Mouse (Mus musculus): ENCODE data around the gene Rgcc. TPM values are rescaled to one million over a fixed set of nuclear protein-coding genes. Genes with fewer than 3 reads are reported as not detected.
A peak's percentile ranks its signal among the peaks of the same experiment; 100 is the strongest.

The Rgcc gene
- total RNA-seq (2014; rRNA removed) (33.3 and 55.5 TPM in 2 replicates), polyA plus RNA-seq (2015; fragmentation: Nextera tagmentation; extraction: Ambion mirVana) (31.2 and 33.9 TPM in 2 replicates)

DNA sequence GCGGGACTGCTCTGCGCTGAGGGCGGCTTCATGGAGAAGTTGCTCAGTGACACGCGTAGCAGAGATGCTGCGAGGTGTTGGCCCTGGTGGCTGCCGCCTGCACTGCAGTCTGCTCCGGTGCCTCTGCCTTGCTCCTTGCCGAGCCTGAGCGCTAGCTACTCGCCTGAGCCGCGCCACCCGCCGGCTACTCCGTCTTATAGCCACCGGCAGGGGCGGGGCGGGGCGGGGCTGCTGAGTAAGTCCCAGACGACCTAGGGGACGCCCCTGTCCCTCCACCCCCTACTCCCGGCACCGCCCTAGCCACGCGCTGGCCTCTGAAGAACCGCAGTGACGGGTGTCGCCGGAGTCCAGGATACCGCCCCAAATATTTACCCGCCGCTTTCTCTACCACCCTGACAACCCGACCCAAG is at the start of gene Rgcc:
Rgcc (minus strand) TSS at position 180 of the 410 bp plus-strand sequence.
- 0% methylated on average over 32 of the region's 34 CpGs for WGBS
- Histone ChIP-seq H3K36me3 (ENCODE audit: insufficient read depth) (no peaks in the 10 kb centered on the region), H3K27ac (ENCODE audit: low read depth, low read length) (no peak within 1 kb of the TSS), H3K9ac (peak within 1 kb of the TSS; percentile 52), H3K9me3 (ENCODE audit: low read length) (no peaks in the 10 kb centered on the region), H3K4me3 (ENCODE audit: low read depth, low read length) (peak within 1 kb of the TSS; percentile 59), H3K4me1 (ENCODE audit: insufficient read depth) (no peaks in the 10 kb centered on the region), H3K4me2 (ENCODE audit: low read depth) (peak within 1 kb of the TSS; percentile 100), H3K27me3 (ENCODE audit: insufficient read depth, low read length) (no peaks in the 10 kb centered on the region)
- ATAC-seq (peak; percentile 98), DNase-seq (peak; percentile 93)
- TF ChIP-seq CTCF (IDR thresholded peaks at IDR 0.05; ENCODE audit: low read depth) = peak; percentile 95

DNA sequence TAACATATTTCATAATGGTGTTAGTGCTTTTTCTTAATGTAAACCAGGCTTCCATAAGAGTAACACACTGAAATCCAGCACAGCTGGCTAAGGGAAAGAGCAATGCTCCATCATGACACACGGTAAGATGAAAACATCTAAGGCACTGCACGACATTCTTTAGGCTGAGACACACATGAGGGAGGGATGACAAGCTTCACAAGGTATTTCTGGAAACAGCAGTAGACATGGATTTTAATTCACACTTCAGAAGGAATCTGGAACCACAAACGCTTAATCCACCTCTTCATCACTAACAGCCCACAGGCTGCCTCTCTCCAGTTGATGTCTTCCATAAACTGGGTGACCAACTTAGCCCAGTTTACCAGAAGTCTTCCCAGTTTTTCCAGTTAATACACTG is 44.9 kb upstream of the Rgcc start:
- ATAC-seq = no peak
- Histone ChIP-seq H3K4me1 (ENCODE audit: insufficient read depth) (no peaks in the 10 kb centered on the region), H3K36me3 (ENCODE audit: insufficient read depth) (peaks cover 18% of the 10 kb centered on the region), H3K27me3 (ENCODE audit: insufficient read depth, low read length) (no peaks in the 10 kb centered on the region), H3K9me3 (ENCODE audit: low read length) (no peaks in the 10 kb centered on the region), H3K4me3 (ENCODE audit: low read depth, low read length) (no peak overlapping the region), H3K9ac (no peak overlapping the region), H3K4me2 (ENCODE audit: low read depth) (no peak overlapping the region), H3K27ac (ENCODE audit: low read depth, low read length) (no peak overlapping the region)
- no peak for TF ChIP-seq CTCF (IDR thresholded peaks at IDR 0.05; ENCODE audit: low read depth)
- WGBS = 85% methylated on average over 3 of the region's 3 CpGs
- DNase-seq = no peak

- TF ChIP-seq CTCF (IDR thresholded peaks at IDR 0.05; ENCODE audit: low read depth) = no peak
- Histone ChIP-seq H3K27me3 (ENCODE audit: insufficient read depth, low read length) (no peaks in the 10 kb centered on the region), H3K4me2 (ENCODE audit: low read depth) (no peak overlapping the region), H3K27ac (ENCODE audit: low read depth, low read length) (no peak overlapping the region), H3K36me3 (ENCODE audit: insufficient read depth) (peaks cover 14% of the 10 kb centered on the region), H3K9me3 (ENCODE audit: low read length) (no peaks in the 10 kb centered on the region), H3K9ac (no peak overlapping the region), H3K4me3 (ENCODE audit: low read depth, low read length) (no peak overlapping the region), H3K4me1 (ENCODE audit: insufficient read depth) (0 out of 2 replicates have a peak, but pooled peaks cover 7% of the 10 kb centered on the region)
- WGBS = 97% methylated on average over 3 of the region's 3 CpGs
- DNase-seq (no peak), ATAC-seq (no peak)
Measured at GRCm38 (mm10) chr14:79335613-79336012, 34.2 kb upstream of the Rgcc start.

- ATAC-seq (peak; percentile 47), DNase-seq (no peak)
- Histone ChIP-seq H3K4me1 (ENCODE audit: insufficient read depth) (0 out of 2 replicates have a peak, but pooled peaks cover 7% of the 10 kb centered on the region), H3K27ac (ENCODE audit: low read depth, low read length) (no peak overlapping the region; the same call in 1 of the 2 replicates), H3K9me3 (ENCODE audit: low read length) (no peaks in the 10 kb centered on the region), H3K36me3 (ENCODE audit: insufficient read depth) (peaks cover 10% of the 10 kb centered on the region; the same call in 1 of the 2 replicates), H3K4me2 (ENCODE audit: low read depth) (no peak overlapping the region), H3K4me3 (ENCODE audit: low read depth, low read length) (no peak overlapping the region), H3K27me3 (ENCODE audit: insufficient read depth, low read length) (no peaks in the 10 kb centered on the region), H3K9ac (no peak overlapping the region)
- 46% methylated on average over 7 of the region's 7 CpGs for WGBS
- no peak for TF ChIP-seq CTCF (IDR thresholded peaks at IDR 0.05; ENCODE audit: low read depth)
Measured at GRCm38 (mm10) chr14:79331936-79332335, 30.5 kb upstream of the Rgcc start.

DNA sequence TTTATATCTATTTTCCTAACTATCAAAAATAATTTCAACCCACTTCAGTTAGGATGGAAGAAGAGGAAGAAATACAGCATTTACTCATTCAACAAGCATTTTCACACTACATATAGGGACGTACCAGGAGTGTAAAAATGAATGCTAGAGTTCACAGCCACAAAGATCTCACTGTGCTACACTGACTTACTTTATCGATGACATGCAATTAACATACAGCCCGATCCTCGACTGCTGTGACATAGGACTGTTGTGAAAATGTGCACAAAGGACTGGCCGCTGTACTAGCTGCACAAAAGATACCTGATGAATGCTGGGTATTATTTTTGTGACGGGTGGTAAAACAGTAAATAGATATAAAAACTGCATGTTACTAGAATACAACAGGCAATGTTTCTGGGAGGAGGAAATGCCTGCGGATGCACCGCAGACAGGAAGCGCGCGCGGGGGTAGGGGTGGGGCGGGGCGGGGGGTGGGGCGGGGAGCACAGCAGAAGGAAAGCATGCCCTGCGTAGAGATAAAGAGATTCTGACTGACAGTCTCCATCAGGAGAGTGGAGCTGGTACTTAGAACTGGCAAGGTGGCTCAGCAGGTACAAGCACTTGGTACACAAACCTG is 29.6 kb upstream of the Rgcc start:
- DNase-seq = peak; percentile 24
- 35% methylated on average over 16 of the region's 16 CpGs for WGBS
- Histone ChIP-seq H3K27me3 (ENCODE audit: insufficient read depth, low read length) (no peaks in the 10 kb centered on the region), H3K4me2 (ENCODE audit: low read depth) (peak overlapping the region; percentile 44), H3K36me3 (ENCODE audit: insufficient read depth) (0 out of 2 replicates have a peak, but pooled peaks cover 5% of the 10 kb centered on the region), H3K27ac (ENCODE audit: low read depth, low read length) (peak overlapping the region; percentile 45; the same call in 1 of the 2 replicates), H3K9me3 (ENCODE audit: low read length) (no peaks in the 10 kb centered on the region), H3K4me1 (ENCODE audit: insufficient read depth) (0 out of 2 replicates have a peak, but pooled peaks cover 7% of the 10 kb centered on the region), H3K9ac (peak overlapping the region; percentile 40), H3K4me3 (ENCODE audit: low read depth, low read length) (peak overlapping the region; percentile 28)
- peak; percentile 91 for ATAC-seq
- no peak for TF ChIP-seq CTCF (IDR thresholded peaks at IDR 0.05; ENCODE audit: low read depth)

GRCm38 (mm10) chr14:79327033-79327432 is 25.6 kb upstream of the Rgcc start:
- no peaks in the 10 kb centered on the region for H3K27me3 ChIP-seq (ENCODE audit: insufficient read depth, low read length)
- 0 out of 2 replicates have a peak, but pooled peaks cover 7% of the 10 kb centered on the region for H3K4me1 ChIP-seq (ENCODE audit: insufficient read depth)
- 21% methylated on average over 5 of the region's 5 CpGs for WGBS
- peak; percentile 76 for TF ChIP-seq CTCF (IDR thresholded peaks at IDR 0.05; ENCODE audit: low read depth)
- H3K36me3 ChIP-seq (ENCODE audit: insufficient read depth) = no peaks in the 10 kb centered on the region
- no peaks in the 10 kb centered on the region for H3K9me3 ChIP-seq (ENCODE audit: low read length)
- no peak overlapping the region for H3K4me3 ChIP-seq (ENCODE audit: low read depth, low read length)
- DNase-seq (peak; percentile 64), ATAC-seq (no peak)
- H3K27ac ChIP-seq (ENCODE audit: low read depth, low read length) = no peak overlapping the region
- H3K4me2 ChIP-seq (ENCODE audit: low read depth) = no peak overlapping the region
- H3K9ac ChIP-seq = no peak overlapping the region

DNA sequence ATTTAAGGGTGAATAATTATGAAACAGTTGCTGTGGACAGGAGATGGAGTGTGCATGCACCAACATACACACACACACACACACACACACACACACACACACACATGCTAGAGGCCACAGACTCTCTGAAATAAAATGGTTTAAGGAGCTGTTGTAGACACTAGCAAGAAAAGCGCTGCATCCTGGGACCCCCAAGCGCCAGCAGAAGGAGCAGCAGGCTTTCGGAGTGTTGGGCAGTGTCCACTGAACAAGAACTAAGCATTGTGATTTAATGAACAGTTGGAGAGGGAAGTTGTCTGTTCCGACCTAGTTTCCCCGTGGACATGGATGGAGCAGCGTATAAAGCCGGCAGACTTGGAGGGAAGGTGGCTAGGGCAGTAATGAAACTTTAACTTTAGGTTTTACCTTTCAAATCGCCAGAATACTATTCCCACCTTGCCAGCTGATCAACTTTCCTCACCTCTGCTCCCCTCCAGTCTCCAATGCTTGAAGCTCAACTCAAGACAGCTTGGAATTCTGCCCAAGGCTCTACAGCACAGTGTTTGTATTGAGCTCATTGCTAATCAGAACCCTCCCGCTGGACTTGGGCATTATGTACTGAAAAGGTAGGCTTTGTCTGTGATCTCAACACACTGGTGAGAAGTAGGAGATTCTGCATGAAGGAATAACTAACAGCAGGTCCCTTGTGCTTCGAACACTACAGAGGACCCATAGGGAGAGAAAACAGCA is 22.8 kb upstream of the Rgcc start:
- no peak for DNase-seq
- ATAC-seq = peak; percentile 29; the same call in 1 of the 2 replicates
- Histone ChIP-seq H3K4me2 (ENCODE audit: low read depth) (no peak overlapping the region), H3K27me3 (ENCODE audit: insufficient read depth, low read length) (no peaks in the 10 kb centered on the region), H3K9ac (no peak overlapping the region), H3K27ac (ENCODE audit: low read depth, low read length) (no peak overlapping the region; the same call in 1 of the 2 replicates), H3K4me1 (ENCODE audit: insufficient read depth) (no peaks in the 10 kb centered on the region), H3K4me3 (ENCODE audit: low read depth, low read length) (no peak overlapping the region), H3K36me3 (ENCODE audit: insufficient read depth) (no peaks in the 10 kb centered on the region), H3K9me3 (ENCODE audit: low read length) (no peaks in the 10 kb centered on the region)
- TF ChIP-seq CTCF (IDR thresholded peaks at IDR 0.05; ENCODE audit: low read depth) = no peak
- WGBS = 48% methylated on average over 10 of the region's 10 CpGs

All from forebrain, postnatal 0 days (tissue).